Mouse (Mus musculus): ENCODE results near the gene Tma7. TPM values are rescaled to one million over a fixed set of nuclear protein-coding genes. Genes with fewer than 3 reads are reported as not detected.

Gene Tma7
- total RNA-seq, 2 experiments from 2014 or later = 44.6 to 104 TPM

Other genes starting within 250 kb of the Tma7 start
- 0.63 and 23.8 TPM in 2 replicates for gene Slc26a6, start 229.3 kb downstream of the Tma7 start, total RNA-seq (2015; ENCODE audit: low replicate concordance)
- not detected in 2 replicates for gene Slc26a6, start 229.3 kb downstream of the Tma7 start, total RNA-seq (2017; ENCODE audit: low replicate concordance)
- gene Tmem89, start 168.0 kb downstream of the Tma7 start, total RNA-seq (2015; ENCODE audit: low replicate concordance) = not detected in 2 replicates
- gene Tmem89, start 168.0 kb downstream of the Tma7 start, total RNA-seq (2017; ENCODE audit: low replicate concordance) = not detected in 2 replicates
- gene Uqcrc1, start 146.0 kb downstream of the Tma7 start, total RNA-seq (2015; ENCODE audit: low replicate concordance) = 24.2 and 31.5 TPM in 2 replicates
- gene Uqcrc1, start 146.0 kb downstream of the Tma7 start, total RNA-seq (2017; ENCODE audit: low replicate concordance) = 55.1 and 79.9 TPM in 2 replicates
- gene Col7a1, start 129.0 kb downstream of the Tma7 start, total RNA-seq (2015; ENCODE audit: low replicate concordance) = under 0.01 TPM in 1 of 2 replicates, not detected in the other
- 0.17 and 1.4 TPM in 2 replicates for gene Col7a1, start 129.0 kb downstream of the Tma7 start, total RNA-seq (2017; ENCODE audit: low replicate concordance)
- gene Ucn2, start 96.6 kb downstream of the Tma7 start, total RNA-seq (2015; ENCODE audit: low replicate concordance) = not detected in 2 replicates
- gene Ucn2, start 96.6 kb downstream of the Tma7 start, total RNA-seq (2017; ENCODE audit: low replicate concordance) = not detected in 2 replicates
- gene Pfkfb4, start 90.8 kb downstream of the Tma7 start, total RNA-seq (2015; ENCODE audit: low replicate concordance) = 3.1 and 13.3 TPM in 2 replicates
- gene Pfkfb4, start 90.8 kb downstream of the Tma7 start, total RNA-seq (2017; ENCODE audit: low replicate concordance) = 7.9 and 12.3 TPM in 2 replicates
- gene Shisa5, start 44.0 kb downstream of the Tma7 start, total RNA-seq (2015; ENCODE audit: low replicate concordance) = 14.6 and 20.3 TPM in 2 replicates
- 13.9 and 51.4 TPM in 2 replicates for gene Shisa5, start 44.0 kb downstream of the Tma7 start, total RNA-seq (2017; ENCODE audit: low replicate concordance)
- gene Trex1, start 22.9 kb downstream of the Tma7 start, total RNA-seq (2015; ENCODE audit: low replicate concordance) = 7.3 and 19.6 TPM in 2 replicates
- gene Trex1, start 22.9 kb downstream of the Tma7 start, total RNA-seq (2017; ENCODE audit: low replicate concordance) = 1.7 and 4.2 TPM in 2 replicates
- 4.2 TPM in 1 of 2 replicates, not detected in the other for gene Atrip, start 8.5 kb downstream of the Tma7 start, total RNA-seq (2015; ENCODE audit: low replicate concordance)
- 4.8 and 10.6 TPM in 2 replicates for gene Atrip, start 8.5 kb downstream of the Tma7 start, total RNA-seq (2017; ENCODE audit: low replicate concordance)
- gene Ccdc51, start 94 bp downstream of the Tma7 start, total RNA-seq (2015; ENCODE audit: low replicate concordance) = 2.5 TPM in 1 of 2 replicates, not detected in the other
- gene Ccdc51, start 94 bp downstream of the Tma7 start, total RNA-seq (2017; ENCODE audit: low replicate concordance) = 3.7 and 4.3 TPM in 2 replicates
- gene Plxnb1, start 12.8 kb upstream of the Tma7 start, total RNA-seq (2015; ENCODE audit: low replicate concordance) = not detected in 2 replicates
- gene Plxnb1, start 12.8 kb upstream of the Tma7 start, total RNA-seq (2017; ENCODE audit: low replicate concordance) = not detected in 2 replicates
- gene Fbxw21, start 79.5 kb upstream of the Tma7 start, total RNA-seq (2015; ENCODE audit: low replicate concordance) = not detected in 2 replicates
- 0.28 TPM in 1 of 2 replicates, not detected in the other for gene Fbxw21, start 79.5 kb upstream of the Tma7 start, total RNA-seq (2017; ENCODE audit: low replicate concordance)
- not detected in 2 replicates for gene Fbxw13, start 113.4 kb upstream of the Tma7 start, total RNA-seq (2015; ENCODE audit: low replicate concordance)
- gene Fbxw13, start 113.4 kb upstream of the Tma7 start, total RNA-seq (2017; ENCODE audit: low replicate concordance) = not detected in 2 replicates
- gene Fbxw20, start 152.2 kb upstream of the Tma7 start, total RNA-seq (2015; ENCODE audit: low replicate concordance) = not detected in 2 replicates
- gene Fbxw20, start 152.2 kb upstream of the Tma7 start, total RNA-seq (2017; ENCODE audit: low replicate concordance) = not detected in 2 replicates
- not detected in 2 replicates for gene Fbxw14, start 205.1 kb upstream of the Tma7 start, total RNA-seq (2015; ENCODE audit: low replicate concordance)
- gene Fbxw14, start 205.1 kb upstream of the Tma7 start, total RNA-seq (2017; ENCODE audit: low replicate concordance) = not detected in 2 replicates